Mouse (Mus musculus) liver, postnatal 0 days (tissue): Measurements from ENCODE around the gene Tgfbrap1. TPM values are rescaled to one million over a fixed set of nuclear protein-coding genes. Genes with fewer than 3 reads are reported as not detected.

Experiments
- ATAC-seq: fragments of 200-750 bp; cut with Nextera tagmentation; 2 replicates; pipeline ENCODE4 v1.8.0; 2017; ENCODE audit warnings: mild to moderate bottlenecking, moderate library complexity
- DNase-seq: peaks from one replicate; pipeline ENCODE4 v3.0.0-alpha.2; 2016
- H3K27ac ChIP-seq: fragments of 300-500 bp; sonication (generic); 2 replicates; pipeline ENCODE4 v1.5.1; 2014; ENCODE audit warnings: antibody characterized with exemption, moderate library complexity, mild to moderate bottlenecking, low read depth
- H3K27me3 ChIP-seq: fragments of 300-500 bp; sonication (generic); 2 replicates; pipeline ENCODE4 v1.6.1; 2014; ENCODE audit warnings: low read length, control low read depth, mixed read lengths; ENCODE audit not compliant: insufficient read depth
- H3K36me3 ChIP-seq: fragments of 300-500 bp; sonication (generic); replicated peaks from 2 replicates; pipeline ENCODE4 v1.6.1; 2014; ENCODE audit warnings: mild to moderate bottlenecking, control low read depth, low read length, moderate library complexity, mixed read lengths; ENCODE audit not compliant: insufficient read depth
- H3K4me1 ChIP-seq: fragments of 300-500 bp; sonication (generic); 2 replicates; pipeline ENCODE4 v1.6.1; 2014; ENCODE audit warnings: antibody characterized with exemption, mild to moderate bottlenecking, control low read depth; ENCODE audit not compliant: insufficient read depth
- H3K4me2 ChIP-seq: fragments of 300-500 bp; sonication (generic); 2 replicates; pipeline ENCODE4 v1.6.1; 2014; ENCODE audit warnings: low read depth, mild to moderate bottlenecking, low read length, moderate library complexity, mixed read lengths
- H3K4me3 ChIP-seq: fragments of 300-500 bp; sonication (generic); 2 replicates; pipeline ENCODE4 v1.5.1; 2014; ENCODE audit warnings: low read depth, low read length
- H3K9ac ChIP-seq: fragments of 300-500 bp; sonication (generic); replicated peaks from 2 replicates; pipeline ENCODE4 v1.6.1; 2014; ENCODE audit warnings: mild to moderate bottlenecking, moderate library complexity
- H3K9me3 ChIP-seq: fragments of 300-500 bp; sonication (generic); 2 replicates; pipeline ENCODE4 v1.6.1; 2016; ENCODE audit warnings: mild to moderate bottlenecking, control low read depth, low read length, mixed read lengths
- CTCF ChIP-seq: sonication (generic); IDR thresholded peaks from 2 replicates; pipeline ENCODE4 v1.5.1; 2016; ENCODE audit warnings: antibody characterized with exemption, low read depth
- EP300 ChIP-seq: IDR thresholded peaks from 2 replicates; pipeline ENCODE4 v1.6.1; 2016; ENCODE audit warnings: antibody characterized with exemption, low read depth, mild to moderate bottlenecking
- WGBS: fragments of 180-500 bp; shearing (Covaris S2); extraction: QIAGEN DNeasy Blood & Tissue Kit; methylation state at CpG from one replicate; pipeline ENCODE4 v1.1.7; 2014; ENCODE audit not compliant: insufficient replicate concordance; 5-methylcytosine and 5-hydroxymethylcytosine counted together
- microRNA-seq: library from miRNA; unstranded; fragments of <30 nt; microRNA quantifications from one replicate; pipeline ENCODE4, GENCODE M21; 2016
- polyA plus RNA-seq: library from polyadenylated mRNA; unstranded; fragments of >200 nt; fragmentation: Nextera tagmentation; extraction: Ambion mirVana; gene quantifications from 2 replicates; pipeline ENCODE4 v1.2.1, GENCODE M21; 2015

The Tgfbrap1 gene
- polyA plus RNA-seq, 1 experiment from 2014 or later: 2.6 TPM

- H3K9me3 ChIP-seq: no peaks in the 10 kb centered on the region
- no peak overlapping the region for H3K9ac ChIP-seq
- H3K27ac ChIP-seq: no peak overlapping the region
- DNase-seq (no peak), ATAC-seq (no peak)
- no peaks in the 10 kb centered on the region for H3K4me1 ChIP-seq
- no peak overlapping the region for H3K4me3 ChIP-seq
- H3K4me2 ChIP-seq: no peak overlapping the region
- 91% methylated on average over 4 of the region's 4 CpGs for WGBS
- TF ChIP-seq CTCF (no peak), EP300 (no peak)
- no peaks in the 10 kb centered on the region for H3K36me3 ChIP-seq
- H3K27me3 ChIP-seq: no peaks in the 10 kb centered on the region
Measured at GRCm38 (mm10) chr1:43010461-43010860, 88.0 kb downstream of the Tgfbrap1 start.

GRCm38 (mm10) chr1:43006524-43006923 lies 91.9 kb downstream of the Tgfbrap1 start:
- H3K36me3 ChIP-seq: no peaks in the 10 kb centered on the region
- H3K9me3 ChIP-seq: no peaks in the 10 kb centered on the region
- TF ChIP-seq EP300 (no peak), CTCF (no peak)
- H3K27me3 ChIP-seq: no peaks in the 10 kb centered on the region
- ATAC-seq: no peak
- H3K27ac ChIP-seq: no peak overlapping the region
- DNase-seq: no peak
- no peak overlapping the region for H3K9ac ChIP-seq
- no peaks in the 10 kb centered on the region for H3K4me1 ChIP-seq
- no peak overlapping the region for H3K4me2 ChIP-seq
- 76% methylated on average over 4 of the region's 4 CpGs for WGBS
- H3K4me3 ChIP-seq: no peak overlapping the region

- no peaks in the 10 kb centered on the region for H3K4me1 ChIP-seq
- ATAC-seq (no peak), DNase-seq (no peak)
- H3K36me3 ChIP-seq: no peaks in the 10 kb centered on the region
- no peak overlapping the region for H3K4me2 ChIP-seq
- no peak for TF ChIP-seq EP300
- WGBS: 70% methylated on average over 13 of the region's 13 CpGs
- H3K27ac ChIP-seq: no peak overlapping the region
- no peaks in the 10 kb centered on the region for H3K9me3 ChIP-seq
- no peaks in the 10 kb centered on the region for H3K27me3 ChIP-seq
- no peak overlapping the region for H3K4me3 ChIP-seq
- no peak overlapping the region for H3K9ac ChIP-seq
Measured at GRCm38 (mm10) chr1:43006051-43006514, 92.4 kb downstream of the Tgfbrap1 start.

Small RNA genes within 50 kb of the gene (microRNA-seq; reads per million reads assigned to microRNA genes)
- not detected for gene Gm24001

Other genes starting within 250 kb of the Tgfbrap1 start
- 24.3 and 25.4 TPM in 2 replicates for gene Mrps9, start 247.4 kb downstream of the Tgfbrap1 start, polyA plus RNA-seq
- 0.07 and 0.08 TPM in 2 replicates for gene Gpr45, start 145.8 kb downstream of the Tgfbrap1 start, polyA plus RNA-seq
- gene AI597479, start 73 bp upstream of the Tgfbrap1 start, polyA plus RNA-seq: 4.9 and 5.0 TPM in 2 replicates
- gene Fhl2, start 98.3 kb upstream of the Tgfbrap1 start, polyA plus RNA-seq: 2.0 and 2.4 TPM in 2 replicates